Mouse (Mus musculus) thymus, postnatal 10 days (tissue): ENCODE results near the gene Srbd1.
A peak's percentile ranks its signal among the peaks of the same experiment; 100 is the strongest.

Experiments
- DNase-seq, 2 experiments: peaks; one replicate each; pipeline ENCODE4 v3.0.0; 2021; ENCODE audit warnings: low spot score in 2 of 2

Gene Srbd1

DNA sequence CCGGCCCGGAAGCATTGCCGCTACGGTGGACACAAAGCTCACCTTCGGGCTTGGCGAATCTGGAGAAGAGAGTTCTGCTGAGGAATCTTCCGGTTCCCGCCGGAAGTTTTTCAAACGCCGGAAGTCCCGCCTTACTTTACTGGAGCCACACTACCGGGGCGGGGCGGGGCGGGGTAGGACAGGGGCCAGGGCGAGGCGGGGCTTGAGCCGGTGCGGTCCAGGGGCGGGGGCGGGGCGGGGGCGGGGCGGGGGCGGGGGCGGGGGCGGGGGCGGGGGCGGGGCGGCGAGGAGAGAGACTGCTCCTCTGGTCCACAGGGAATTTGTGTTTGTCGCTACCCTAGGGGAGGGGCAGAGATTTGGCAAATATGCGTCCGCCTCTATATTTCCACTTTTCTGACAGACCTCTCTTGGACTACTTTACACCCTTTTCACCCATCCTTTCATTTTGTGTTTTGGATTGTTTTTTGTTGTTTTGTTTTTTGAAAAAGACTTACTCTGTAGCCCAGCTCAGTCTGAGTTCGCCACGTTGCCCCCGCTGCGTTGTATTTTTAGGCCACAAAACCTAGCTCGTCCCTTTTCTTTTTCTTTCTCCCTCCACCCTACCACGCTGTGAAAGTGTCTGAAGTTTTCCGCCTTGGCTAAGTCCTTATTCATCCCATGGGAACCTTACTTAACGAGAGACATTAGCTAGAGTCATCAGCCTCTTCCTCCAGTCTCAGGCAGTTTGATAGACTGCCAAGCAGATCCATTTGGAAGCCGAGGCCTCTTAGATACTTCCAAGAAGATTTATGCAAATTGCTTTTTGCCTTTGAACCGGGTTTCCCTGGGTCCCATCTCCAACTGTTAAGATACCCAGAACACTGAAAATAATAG is at the start of gene Srbd1:
Srbd1 (minus strand) TSS at position 97 of the 873 bp plus-strand sequence.
- peak; percentile 84 to 89 for DNase-seq

DNA sequence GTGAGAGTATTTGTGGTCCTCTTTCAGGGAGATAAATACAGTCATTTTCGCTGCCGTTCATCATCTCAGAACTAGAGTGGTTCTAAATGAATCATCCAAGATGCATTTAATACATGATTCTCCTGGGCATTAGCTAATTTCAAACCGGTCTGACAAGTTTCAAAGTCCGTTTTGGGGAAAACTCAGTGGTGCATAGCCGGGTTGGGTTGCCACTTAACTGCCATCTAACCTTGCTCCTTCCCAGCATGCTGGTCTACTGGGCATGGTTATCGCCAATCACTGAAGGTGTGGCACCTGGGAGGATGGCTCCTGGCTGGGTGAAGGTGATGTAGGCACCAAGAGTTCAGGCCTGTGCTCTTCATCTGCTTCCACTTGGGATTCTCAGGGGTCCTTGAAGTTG is 49.0 kb upstream of the Srbd1 start:
- DNase-seq = no peak

DNA sequence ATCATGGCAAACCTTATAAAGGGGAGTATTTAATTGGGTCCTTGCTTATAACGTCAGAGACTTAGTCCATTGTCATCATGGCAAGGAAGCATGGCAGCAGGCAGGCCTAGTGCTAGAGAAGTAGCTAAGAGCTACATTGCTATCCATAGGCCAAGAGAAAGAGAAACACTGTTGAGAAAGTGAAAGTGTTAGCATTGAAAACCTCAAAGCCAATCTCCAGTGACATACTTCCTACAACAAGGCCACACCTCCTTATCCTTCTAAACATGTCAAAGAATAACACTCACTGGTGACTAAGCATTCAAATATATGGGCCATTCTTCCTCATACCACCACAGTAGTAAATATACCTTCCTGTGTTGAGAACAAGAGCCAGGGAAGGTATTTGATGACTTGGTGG is 42.8 kb upstream of the Srbd1 start:
- DNase-seq = no peak

DNA sequence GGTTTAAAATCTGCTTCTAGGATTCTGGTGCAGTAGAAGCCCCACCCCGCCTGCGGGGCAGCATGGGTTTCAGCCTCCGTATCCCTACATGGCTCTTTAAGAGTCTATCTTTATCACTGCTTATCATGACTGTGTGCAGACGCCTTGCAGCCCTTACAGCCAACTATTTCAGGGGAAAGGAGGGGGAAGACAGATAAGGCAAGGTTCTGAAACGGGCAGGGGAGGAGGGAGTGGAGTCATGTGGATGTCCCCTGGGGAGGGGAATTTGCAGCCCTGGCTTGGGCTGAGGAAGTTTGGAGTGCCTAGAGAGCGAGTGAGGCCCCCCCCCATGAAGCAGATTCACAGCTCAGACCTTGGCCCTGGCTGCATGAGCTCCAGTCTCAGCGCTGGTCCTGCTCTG is 40.6 kb upstream of the Srbd1 start:
- no peak for DNase-seq

DNA sequence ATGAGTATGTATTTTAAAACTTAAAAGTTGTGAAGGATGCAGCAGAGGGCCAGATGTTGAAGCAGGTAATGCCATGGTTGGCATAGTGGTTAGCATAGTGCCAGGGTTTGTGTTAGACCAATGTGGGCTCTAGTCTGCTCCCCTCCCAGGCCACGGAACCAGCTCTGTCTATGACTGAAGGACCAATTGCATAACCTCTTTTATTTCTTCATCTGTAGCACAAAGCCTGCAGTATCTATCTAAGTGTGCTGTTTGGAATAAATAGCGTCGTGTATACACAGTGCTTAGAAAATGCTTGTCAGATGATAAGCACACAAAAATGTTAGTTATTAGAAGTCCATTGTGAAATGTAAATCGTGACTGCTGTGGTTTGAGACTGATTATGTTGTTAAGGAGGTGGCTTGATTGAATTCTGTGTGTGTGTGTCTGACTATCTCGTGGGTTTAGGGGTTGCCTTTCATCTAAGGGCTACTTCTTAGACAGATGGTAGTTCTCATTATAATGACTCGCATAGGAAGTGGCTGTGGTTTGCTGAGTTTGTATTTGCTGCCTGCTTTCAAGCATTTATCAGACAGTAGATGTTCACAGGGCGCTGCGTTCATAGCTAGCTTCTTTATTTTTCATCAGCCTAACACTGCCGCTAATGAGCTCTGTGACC is 39.7 kb upstream of the Srbd1 start:
- DNase-seq = no peak

DNA sequence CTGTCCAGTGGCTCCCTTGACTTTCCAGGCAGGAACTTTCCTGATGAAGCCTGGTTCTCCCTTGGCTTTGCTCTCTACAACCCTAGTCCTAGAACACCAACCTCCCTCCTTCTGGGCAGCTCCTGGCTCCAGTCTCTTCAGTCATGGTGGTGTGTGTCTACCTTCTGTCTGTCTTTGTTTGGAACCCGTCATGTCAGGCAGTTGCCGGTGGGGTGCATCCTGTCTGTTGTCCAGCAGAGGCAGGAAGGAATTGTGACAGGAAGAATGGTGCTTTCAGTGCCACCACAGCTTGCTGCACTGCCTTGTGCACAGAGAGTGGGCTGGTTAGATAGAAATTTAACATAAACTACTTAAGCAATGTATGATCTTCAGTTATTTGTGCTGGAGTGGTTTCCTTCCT is 38.8 kb upstream of the Srbd1 start:
- DNase-seq = no peak

DNA sequence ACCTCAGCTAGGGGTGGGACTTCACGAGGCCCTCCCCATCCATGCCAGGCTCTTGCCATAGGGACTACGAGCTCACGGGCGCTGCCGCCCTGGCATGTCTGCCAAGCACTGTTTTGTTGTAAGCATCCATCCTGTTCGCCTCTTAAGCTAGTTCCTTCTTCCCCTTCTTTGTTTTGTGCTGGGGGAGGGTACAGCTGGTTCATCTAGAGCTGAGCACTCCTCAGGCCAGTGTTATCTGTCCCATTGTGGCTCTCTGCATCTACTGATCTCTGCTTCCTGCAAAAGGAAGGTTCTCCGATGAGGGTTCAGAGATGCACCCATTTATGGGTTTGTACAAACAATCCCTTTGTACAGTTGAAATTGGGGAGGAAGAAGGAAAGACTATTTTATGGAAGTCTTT is 31.7 kb upstream of the Srbd1 start:
- no peak for DNase-seq

DNA sequence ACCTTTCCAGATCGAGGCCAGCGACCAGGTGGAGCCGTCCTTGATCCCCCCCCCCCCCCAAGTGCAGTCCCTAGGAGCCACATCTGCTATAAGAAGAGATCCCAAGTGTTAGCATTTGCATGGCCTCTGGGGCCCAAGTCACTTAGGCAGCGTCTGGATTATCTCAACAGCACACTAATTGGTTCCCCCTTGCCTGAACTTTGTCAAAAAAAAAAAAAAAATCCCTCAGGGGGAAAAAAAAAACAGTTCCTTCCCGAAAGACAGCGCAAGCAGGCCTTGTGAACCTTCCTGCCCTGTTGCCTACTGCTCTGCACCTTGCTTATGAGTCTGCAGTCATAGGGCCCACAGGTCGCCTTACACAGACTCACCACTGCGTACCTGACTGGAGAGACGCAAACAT is 30.5 kb upstream of the Srbd1 start:
- no peak for DNase-seq

DNA sequence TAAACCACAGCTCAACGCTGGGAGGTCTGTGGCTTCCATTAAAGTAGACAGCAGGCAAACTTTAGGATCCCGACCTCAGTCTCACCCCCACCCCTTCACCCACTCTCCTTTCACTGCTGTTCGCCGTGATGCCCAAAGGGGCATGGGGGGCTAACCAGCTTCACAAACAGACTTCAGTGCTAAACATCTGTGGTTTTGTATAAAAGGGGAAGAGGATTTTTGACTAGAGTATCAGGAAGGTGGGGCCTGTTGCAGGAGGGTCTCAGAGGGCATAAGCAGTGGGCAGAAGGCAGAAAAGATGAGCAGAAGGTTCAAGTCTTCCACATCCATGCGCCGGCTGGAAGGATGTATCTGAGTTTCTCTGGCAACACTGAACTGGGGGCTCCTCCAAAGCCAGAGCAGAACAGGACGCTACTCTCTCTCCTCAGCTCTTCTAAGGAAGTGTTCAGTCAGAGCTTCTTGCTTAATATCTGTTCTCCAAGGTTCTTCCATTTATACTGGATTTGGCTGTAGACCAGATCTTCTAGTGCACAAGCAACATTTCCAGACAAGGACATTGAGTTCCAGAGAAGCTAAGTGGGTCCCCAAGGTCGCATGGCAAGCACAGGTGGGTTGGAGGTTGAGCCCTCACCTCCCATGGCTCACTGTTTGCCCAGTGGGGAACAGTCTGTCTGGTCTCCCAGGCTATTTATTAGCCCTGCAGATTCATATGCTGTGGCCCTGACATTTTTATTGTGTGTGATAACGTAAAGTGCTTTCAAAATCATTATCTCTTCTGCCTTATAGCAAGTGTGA is 25.4 kb upstream of the Srbd1 start:
- DNase-seq = no peak

DNA sequence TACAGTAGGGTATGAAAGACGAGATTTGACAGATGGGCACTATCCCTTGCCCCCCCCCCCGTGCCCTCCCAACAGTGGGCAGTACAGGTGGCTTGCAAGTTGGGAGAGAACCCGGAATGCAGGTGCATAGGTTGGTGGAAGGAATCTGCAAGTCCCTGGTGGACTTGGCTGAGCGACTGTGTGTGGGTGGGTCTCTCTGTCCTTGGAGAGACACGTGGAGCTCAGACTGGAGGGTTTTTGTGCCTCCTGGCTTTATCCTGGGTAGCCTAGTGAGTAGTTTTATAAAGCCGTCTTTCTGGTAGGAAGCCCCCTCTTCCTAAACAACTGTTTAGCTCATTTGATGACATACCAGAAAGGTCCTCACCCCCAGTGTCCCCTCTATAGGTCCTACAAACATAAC is 24.1 kb upstream of the Srbd1 start:
- DNase-seq = no peak

DNA sequence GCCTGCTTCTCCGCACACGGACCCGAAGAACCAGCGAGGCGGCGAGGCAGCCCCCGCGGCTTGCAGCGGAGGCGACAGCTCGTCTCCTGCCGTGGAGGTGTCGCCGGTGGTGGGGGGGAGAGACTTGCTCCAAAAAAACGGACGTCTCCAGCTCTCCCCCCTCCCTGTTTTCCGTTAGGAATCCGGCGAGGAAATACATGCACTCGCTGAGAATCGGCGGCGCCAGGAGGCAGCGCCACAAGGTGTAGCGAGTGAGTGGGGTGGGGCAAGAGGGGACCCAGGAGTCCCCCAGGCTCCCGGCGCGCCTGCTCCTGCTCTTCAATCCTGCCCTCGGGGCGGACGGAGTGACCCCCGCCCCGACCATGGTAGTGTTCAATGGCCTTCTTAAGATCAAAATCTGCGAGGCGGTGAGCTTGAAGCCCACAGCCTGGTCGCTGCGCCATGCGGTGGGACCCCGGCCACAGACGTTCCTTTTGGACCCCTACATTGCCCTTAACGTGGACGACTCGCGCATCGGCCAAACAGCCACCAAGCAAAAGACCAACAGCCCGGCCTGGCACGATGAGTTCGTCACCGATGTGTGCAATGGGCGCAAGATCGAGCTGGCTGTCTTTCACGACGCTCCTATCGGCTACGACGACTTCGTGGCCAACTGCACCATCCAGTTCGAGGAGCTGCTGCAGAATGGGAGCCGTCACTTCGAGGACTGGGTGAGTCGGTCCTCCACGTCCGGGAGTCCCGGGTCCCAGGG is 23.4 kb upstream of the Srbd1 start:
- DNase-seq = peak; percentile 23 to 25

DNA sequence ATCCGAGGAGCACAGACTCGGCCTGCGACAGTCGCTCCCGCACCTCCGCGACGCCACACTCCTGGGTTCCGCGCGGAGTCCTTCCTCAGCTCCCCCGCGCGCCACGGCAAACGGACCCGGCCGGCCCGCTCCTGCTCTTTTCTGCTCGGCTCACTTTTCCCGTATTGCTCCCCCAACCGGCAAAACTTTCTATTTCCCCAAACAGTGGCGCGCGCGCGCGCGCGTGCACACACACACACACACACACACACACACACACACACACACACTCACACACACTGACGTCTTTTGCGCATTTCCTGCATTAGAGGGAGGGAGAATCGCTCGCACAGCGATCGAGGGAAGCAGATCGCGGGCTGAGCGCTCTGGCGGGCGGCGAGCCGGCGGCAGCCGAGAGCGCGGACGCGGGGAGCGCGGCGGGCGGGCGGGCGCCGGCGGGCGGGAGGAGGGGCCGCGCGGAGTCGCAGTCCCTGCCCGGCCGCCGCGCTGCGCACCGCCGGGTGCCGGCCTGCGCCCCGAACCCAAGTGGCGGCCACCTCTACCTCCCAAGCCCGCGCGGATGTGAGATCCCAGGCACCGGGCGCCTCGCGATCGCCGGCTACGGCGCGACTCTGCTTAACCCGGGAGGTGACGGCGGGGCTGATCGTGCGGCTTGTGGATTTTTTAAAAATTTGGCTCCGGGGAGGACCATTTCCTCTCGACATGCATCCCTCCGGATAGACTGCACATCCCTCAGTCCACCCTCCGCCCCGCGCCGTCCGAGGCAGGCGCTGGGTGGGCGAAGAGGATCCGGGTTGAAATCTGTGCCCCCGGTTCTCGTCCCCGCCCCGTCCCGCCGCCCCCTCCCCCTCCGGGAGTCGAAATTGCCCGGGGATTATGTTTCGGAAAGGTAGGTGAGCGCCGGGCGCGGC is 22.6 kb upstream of the Srbd1 start, which contains the start of gene Prkce:
Prkce (plus strand) TSS at position 466 of the 911 bp plus-strand sequence.
- peak; percentile 73 to 80 for DNase-seq

DNA sequence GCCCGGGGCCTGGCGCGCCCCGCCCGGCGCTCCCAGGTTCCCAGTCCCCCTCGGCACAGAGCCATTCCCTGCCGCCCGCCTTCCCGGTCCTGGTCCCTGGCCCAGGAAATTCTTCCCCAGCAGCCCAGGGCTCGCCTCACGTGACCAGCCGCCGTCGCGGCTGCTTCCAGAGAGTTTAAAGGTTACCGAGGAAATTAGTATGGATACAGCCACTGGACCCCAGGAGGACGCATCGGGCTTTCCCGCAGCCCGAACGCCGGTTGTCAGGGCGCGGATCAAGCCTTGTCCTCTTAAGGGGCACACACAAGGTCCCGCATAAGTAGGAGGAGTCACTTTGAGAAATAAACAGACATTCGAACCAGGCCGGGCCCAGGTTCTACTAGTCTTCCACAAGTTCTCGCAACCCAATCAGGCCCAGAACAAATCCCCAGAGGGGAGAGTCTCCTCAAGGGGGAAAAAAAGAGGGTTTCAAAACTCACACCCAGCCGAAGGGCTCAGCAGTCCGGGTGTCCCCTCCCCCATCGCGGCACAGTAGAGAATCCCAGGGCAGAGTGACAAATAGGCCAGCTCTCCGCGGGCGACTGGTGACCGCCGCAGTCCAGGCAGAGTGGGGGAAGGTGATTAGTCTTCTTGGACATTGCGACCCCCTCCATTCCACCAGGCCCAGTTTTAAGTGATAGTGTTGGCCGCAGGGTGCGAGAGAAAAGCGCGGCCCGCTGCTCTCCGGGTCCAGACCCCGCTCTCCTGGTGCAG is 21.8 kb upstream of the Srbd1 start:
- peak; percentile 38 to 53 for DNase-seq

DNA sequence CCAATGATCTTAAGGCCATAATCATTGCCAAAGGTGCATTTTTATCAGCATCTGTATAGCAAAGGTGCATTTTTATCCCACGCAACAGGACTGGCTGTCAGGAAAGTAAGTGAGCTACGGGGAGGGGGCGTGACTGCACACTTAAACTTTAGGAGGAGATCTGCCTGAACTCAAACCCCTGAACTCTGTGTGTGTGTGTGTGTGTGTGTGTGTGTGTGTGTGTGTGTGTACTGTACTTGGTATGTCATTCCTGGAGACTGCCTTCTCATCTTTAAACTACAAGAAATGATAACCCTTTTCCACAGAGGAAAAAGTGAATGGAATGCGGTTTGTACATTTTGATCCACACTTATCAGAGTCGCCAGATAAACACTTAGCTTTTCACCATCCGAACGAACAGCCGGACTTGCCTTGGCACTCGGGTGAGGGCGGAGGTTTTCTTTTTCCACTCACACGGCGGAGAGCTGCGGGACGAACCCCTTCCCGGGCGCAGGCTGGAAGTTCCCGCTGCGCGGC is 21.1 kb upstream of the Srbd1 start:
- no peak for DNase-seq

DNA sequence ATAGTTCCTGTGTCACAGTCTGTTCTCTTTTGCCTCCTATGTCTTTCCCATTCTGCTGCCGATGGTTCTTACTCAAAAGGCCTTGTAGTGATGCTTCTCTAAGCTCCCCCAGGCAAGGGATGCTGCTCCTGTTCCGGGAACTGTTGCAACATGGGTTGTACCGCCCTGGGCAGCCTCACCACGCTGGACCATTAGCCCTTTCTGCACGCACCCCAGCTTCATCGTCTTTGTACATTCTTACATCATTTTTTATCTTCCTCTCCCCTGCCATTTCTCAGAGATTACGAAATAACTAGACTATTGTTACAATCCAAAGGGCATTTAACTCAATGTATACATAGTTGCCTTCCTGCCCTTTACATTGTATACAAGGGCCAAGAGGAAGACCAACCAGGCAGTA is 19.4 kb upstream of the Srbd1 start:
- DNase-seq = no peak

DNA sequence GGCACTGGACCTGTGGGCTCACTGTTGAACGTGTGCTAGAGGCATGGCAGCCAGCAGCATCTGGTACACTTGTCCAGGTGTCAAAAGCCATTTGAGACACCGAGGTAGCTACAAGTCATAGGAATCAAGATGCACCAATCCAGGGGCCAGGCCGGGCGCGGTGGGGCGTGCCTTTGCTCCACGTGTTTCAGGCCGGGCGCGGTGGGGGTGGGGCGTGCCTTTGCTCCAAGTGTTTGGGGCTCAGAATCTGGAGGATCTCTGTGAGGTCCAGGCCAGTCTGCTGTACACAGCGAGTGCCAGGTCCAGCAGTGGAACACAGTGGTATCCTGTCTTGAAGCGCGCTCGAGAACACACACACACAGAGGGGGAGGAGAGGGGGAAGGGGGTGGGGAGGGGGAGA is 17.7 kb upstream of the Srbd1 start:
- no peak for DNase-seq

DNA sequence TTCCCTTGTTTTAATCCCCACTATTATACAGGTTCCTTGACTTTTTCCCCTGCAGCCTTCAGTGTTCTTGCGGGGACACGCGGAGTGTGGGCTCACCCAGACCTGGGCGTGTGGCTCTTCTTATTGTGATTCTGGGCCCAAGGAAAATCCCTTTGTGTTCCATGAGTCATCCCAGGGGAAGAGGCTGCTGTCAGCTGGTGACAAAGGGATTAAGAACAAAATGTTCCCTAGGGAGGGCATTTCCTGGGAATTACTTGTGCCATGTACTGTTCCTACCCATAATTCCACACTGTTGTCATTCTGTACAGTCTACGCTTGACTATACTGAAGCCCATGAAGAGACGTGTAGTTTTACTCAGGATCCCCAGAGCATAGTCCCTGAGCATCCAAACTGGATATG is 12.0 kb upstream of the Srbd1 start:
- no peak for DNase-seq

DNA sequence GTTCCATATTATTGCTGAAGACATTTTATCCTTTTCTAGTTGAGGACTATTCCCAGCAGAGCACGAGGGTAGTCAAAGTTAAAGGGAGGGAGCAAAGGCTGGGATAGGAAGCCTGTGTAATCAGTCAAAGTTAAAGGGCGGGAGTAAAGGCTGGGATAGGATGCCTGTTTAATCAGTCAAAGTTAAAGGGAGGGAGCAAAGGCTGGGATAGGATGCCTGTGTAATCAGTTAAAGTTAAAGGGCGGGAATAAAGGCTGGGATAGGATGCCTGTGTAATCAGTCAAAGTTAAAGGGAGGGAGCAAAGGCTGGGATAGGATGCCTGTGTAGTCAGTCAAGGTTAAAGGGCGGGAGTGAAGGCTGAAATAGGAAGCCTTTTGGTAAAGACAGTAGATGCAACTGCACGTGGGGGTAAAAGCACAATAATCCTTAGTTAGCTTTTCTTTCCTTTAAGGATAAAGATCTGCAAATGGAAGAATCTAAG is 5.9 kb upstream of the Srbd1 start:
- DNase-seq = no peak

DNA sequence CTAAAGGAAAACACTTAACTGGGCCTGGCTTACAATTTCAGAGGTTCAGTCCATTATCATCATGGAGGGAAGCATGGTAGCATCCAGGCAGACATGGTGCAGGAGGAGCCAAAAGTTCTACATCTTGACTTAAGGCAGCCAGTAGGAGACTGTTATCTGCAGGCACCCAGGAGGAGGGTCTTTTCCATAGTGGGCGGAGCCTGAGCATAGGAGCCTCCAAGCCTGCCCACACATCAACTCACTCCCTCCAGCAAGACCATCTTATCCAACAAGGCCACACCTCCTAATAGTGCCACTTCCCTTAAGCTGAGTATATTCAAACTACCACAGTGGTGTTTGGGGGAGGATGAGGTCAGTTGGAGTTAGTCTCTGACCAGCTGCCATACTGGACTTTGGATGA is 4.8 kb upstream of the Srbd1 start:
- no peak for DNase-seq
